Mouse (Mus musculus) heart, embryonic 16.5 days (tissue): ENCODE data around the gene Arhgap9. TPM values are rescaled to one million over a fixed set of nuclear protein-coding genes. Genes with fewer than 3 reads are reported as not detected.
"Not testable (repeated sequence)": the region's sequence is repeated elsewhere in the genome, so short reads cannot be mapped to it uniquely, and the experiment has no call there.

Experiments
- ATAC-seq: fragments of 200-750 bp; cut with Nextera tagmentation; replicated peaks from 2 replicates; pipeline ENCODE4 v1.8.0; 2017; ENCODE audit warnings: moderate number of reproducible peaks; ENCODE audit not compliant: insufficient read depth, low FRiP score; ENCODE audit errors: extremely low read depth
- H3K27ac ChIP-seq: fragments of 300-500 bp; sonication (generic); 2 replicates; pipeline ENCODE4 v1.5.1; 2014; ENCODE audit warnings: mild to moderate bottlenecking, low read length, control low read depth, moderate library complexity
- H3K27me3 ChIP-seq: fragments of 300-500 bp; sonication (generic); 2 replicates; pipeline ENCODE4 v1.6.1; 2014; ENCODE audit warnings: low read length, mixed read lengths; ENCODE audit not compliant: control insufficient read depth, insufficient read depth
- H3K36me3 ChIP-seq: fragments of 300-500 bp; sonication (generic); 2 replicates; pipeline ENCODE4 v1.6.1; 2014; ENCODE audit not compliant: control insufficient read depth, insufficient read depth
- H3K4me1 ChIP-seq: fragments of 300-500 bp; sonication (generic); 2 replicates; pipeline ENCODE4 v1.6.1; 2014; ENCODE audit warnings: low read length, mixed read lengths; ENCODE audit not compliant: control insufficient read depth, insufficient read depth
- H3K4me2 ChIP-seq: fragments of 300-500 bp; sonication (generic); 2 replicates; pipeline ENCODE4 v1.6.1; 2014; ENCODE audit warnings: low read depth, mild to moderate bottlenecking, control low read depth, low read length
- H3K4me3 ChIP-seq: fragments of 300-500 bp; sonication (generic); 2 replicates; pipeline ENCODE4 v1.5.1; 2014; ENCODE audit warnings: mild to moderate bottlenecking, control low read depth, low read length
- H3K9ac ChIP-seq: fragments of 300-500 bp; sonication (generic); 2 replicates; pipeline ENCODE4 v1.6.1; 2014; ENCODE audit warnings: low read length, control low read depth
- H3K9me3 ChIP-seq: fragments of 300-500 bp; sonication (generic); replicated peaks from 2 replicates; pipeline ENCODE4 v1.6.1; 2016; ENCODE audit warnings: low read length; ENCODE audit not compliant: control insufficient read depth
- WGBS: fragments of 180-500 bp; shearing (Covaris S2); extraction: QIAGEN DNeasy Blood & Tissue Kit; methylation state at CpG from one replicate; pipeline ENCODE4 v1.1.7; 2014; 5-methylcytosine and 5-hydroxymethylcytosine counted together
- polyA plus RNA-seq: library from polyadenylated mRNA; unstranded; fragments of >200 nt; fragmentation: Nextera tagmentation; extraction: Ambion mirVana; gene quantifications from 2 replicates; pipeline ENCODE4 v1.2.1, GENCODE M21; 2015

Gene Arhgap9
- polyA plus RNA-seq, 1 experiment from 2014 or later = 15.9 TPM

- 64% methylated on average over 16 of the region's 16 CpGs for WGBS
- Histone ChIP-seq H3K4me1 (peaks cover 27% of the 10 kb centered on the region), H3K27ac (peak overlapping the region; percentile 51), H3K9me3 (no peaks in the 10 kb centered on the region), H3K4me2 (no peak overlapping the region), H3K4me3 (no peak overlapping the region), H3K36me3 (peaks cover 67% of the 10 kb centered on the region), H3K27me3 (no peaks in the 10 kb centered on the region), H3K9ac (no peak overlapping the region)
- peak; percentile 40 for ATAC-seq
Measured at GRCm38 (mm10) chr10:127297015-127297871, 24.5 kb upstream of the Arhgap9 start.

- Histone ChIP-seq H3K9ac (no peak overlapping the region), H3K27ac (no peak overlapping the region), H3K4me1 (peaks cover 11% of the 10 kb centered on the region), H3K4me3 (no peak overlapping the region), H3K4me2 (no peak overlapping the region), H3K27me3 (no peaks in the 10 kb centered on the region), H3K9me3 (no peaks in the 10 kb centered on the region), H3K36me3 (peaks cover 72% of the 10 kb centered on the region)
- WGBS = 93% methylated on average over 6 of the region's 6 CpGs
- ATAC-seq = no peak
Measured at GRCm38 (mm10) chr10:127300361-127300760, 21.4 kb upstream of the Arhgap9 start.

- no peaks in the 10 kb centered on the region for H3K4me1 ChIP-seq
- peaks cover 67% of the 10 kb centered on the region for H3K36me3 ChIP-seq
- no peak overlapping the region for H3K4me2 ChIP-seq
- H3K9ac ChIP-seq = no peak overlapping the region
- H3K4me3 ChIP-seq = no peak overlapping the region
- 88% methylated on average over 11 of the region's 11 CpGs for WGBS
- H3K27me3 ChIP-seq = no peaks in the 10 kb centered on the region
- no peak overlapping the region for H3K27ac ChIP-seq
- no peak for ATAC-seq
- no peaks in the 10 kb centered on the region for H3K9me3 ChIP-seq
Measured at GRCm38 (mm10) chr10:127303136-127303535, 18.6 kb upstream of the Arhgap9 start.

- H3K27ac ChIP-seq, ATAC-seq, H3K9me3 ChIP-seq, H3K4me3 ChIP-seq, H3K9ac ChIP-seq, H3K27me3 ChIP-seq, H3K4me2 ChIP-seq: not testable (repeated sequence)
- peaks cover 34% of the 10 kb centered on the region for H3K36me3 ChIP-seq
- WGBS = 86% methylated on average over 3 of the region's 3 CpGs
- H3K4me1 ChIP-seq = peaks cover 11% of the 10 kb centered on the region
Measured at GRCm38 (mm10) chr10:127309167-127309566, 12.6 kb upstream of the Arhgap9 start.

- no peaks in the 10 kb centered on the region for H3K9me3 ChIP-seq
- H3K4me1 ChIP-seq = peaks cover 11% of the 10 kb centered on the region
- peak overlapping the region; percentile 80 for H3K4me3 ChIP-seq
- H3K4me2 ChIP-seq = peak overlapping the region; percentile 77
- peak; percentile 17; the same call in 1 of the 2 replicates for ATAC-seq
- no peaks in the 10 kb centered on the region for H3K27me3 ChIP-seq
- H3K9ac ChIP-seq = peak overlapping the region; percentile 84
- 35% methylated on average over 23 of the region's 23 CpGs for WGBS
- peak overlapping the region; percentile 53; the same call in 1 of the 2 replicates for H3K27ac ChIP-seq
- peaks cover 22% of the 10 kb centered on the region for H3K36me3 ChIP-seq
Measured at GRCm38 (mm10) chr10:127310523-127311475, 11.0 kb upstream of the Arhgap9 start.

- Histone ChIP-seq H3K4me2 (peak within 1 kb of the TSS; percentile 77), H3K4me1 (peaks cover 11% of the 10 kb centered on the region), H3K9ac (peak within 1 kb of the TSS; percentile 84), H3K4me3 (peak within 1 kb of the TSS; percentile 80), H3K36me3 (peaks cover 17% of the 10 kb centered on the region), H3K27ac (peak within 1 kb of the TSS; percentile 88), H3K27me3 (no peaks in the 10 kb centered on the region), H3K9me3 (no peaks in the 10 kb centered on the region)
- WGBS = under 1% methylated on average over 65 of the region's 65 CpGs
- peak; percentile 94 for ATAC-seq
Measured at GRCm38 (mm10) chr10:127311476-127312355, 10.0 kb upstream of the Arhgap9 start, which contains the start of gene Mars. TSS of gene Mars (minus strand) at chr10:127311786.

GRCm38 (mm10) chr10:127312356-127312676 lies 9.4 kb upstream of the Arhgap9 start:
- H3K4me1 ChIP-seq = peaks cover 11% of the 10 kb centered on the region
- ATAC-seq = peak; percentile 58
- H3K4me2 ChIP-seq = peak overlapping the region; percentile 77
- peaks cover 16% of the 10 kb centered on the region for H3K36me3 ChIP-seq
- no peaks in the 10 kb centered on the region for H3K9me3 ChIP-seq
- H3K9ac ChIP-seq = peak overlapping the region; percentile 75
- peak overlapping the region; percentile 80 for H3K4me3 ChIP-seq
- peak overlapping the region; percentile 88 for H3K27ac ChIP-seq
- H3K27me3 ChIP-seq = no peaks in the 10 kb centered on the region
- WGBS = 1% methylated on average over 4 of the region's 4 CpGs

- Histone ChIP-seq H3K36me3 (peaks cover 10% of the 10 kb centered on the region), H3K4me3 (no peak overlapping the region), H3K4me1 (peaks cover 11% of the 10 kb centered on the region), H3K27me3 (no peaks in the 10 kb centered on the region), H3K4me2 (no peak overlapping the region), H3K9me3 (no peaks in the 10 kb centered on the region), H3K9ac (no peak overlapping the region), H3K27ac (no peak overlapping the region)
- 51% methylated on average over 4 of the region's 4 CpGs for WGBS
- ATAC-seq = no peak
Measured at GRCm38 (mm10) chr10:127312858-127313257, 8.9 kb upstream of the Arhgap9 start.
